Mouse (Mus musculus): Measurements from ENCODE around the gene Wasf2.

GRCm38 (mm10) chr4:133138971-133139370 lies 8.7 kb downstream of the Wasf2 start:
- no peak for TF ChIP-seq ZMIZ1 (IDR thresholded peaks at IDR 0.05; ENCODE audit: low read depth, low read length)
- TF ChIP-seq EP300 (IDR thresholded peaks at IDR 0.05; ENCODE audit: low read length), result no peak
- no peak for TF ChIP-seq TCF12 (IDR thresholded peaks at IDR 0.05; ENCODE audit: low read depth, low read length)
- no peak for TF ChIP-seq POLR2A (IDR thresholded peaks at IDR 0.05; ENCODE audit: low read depth, low read length)
- TF ChIP-seq ZC3H11A (IDR thresholded peaks at IDR 0.05; ENCODE audit: low read depth, low read length), result no peak
- no peak for TF ChIP-seq CTCF (conservative IDR thresholded peaks at IDR 0.05 in 1 of 2, IDR thresholded peaks at IDR 0.05 in 1 of 2; ENCODE audit: low read depth in 2 of 2, low read length in 2 of 2)
- TF ChIP-seq SIN3A (IDR thresholded peaks at IDR 0.05; ENCODE audit: low read length), result no peak
- TF ChIP-seq ZNF384 (IDR thresholded peaks at IDR 0.05; ENCODE audit: low read depth, low read length), result no peak
- no peak for TF ChIP-seq E2F4 (IDR thresholded peaks at IDR 0.05; ENCODE audit: insufficient replicate concordance, low read depth, low read length)
- TF ChIP-seq UBTF (IDR thresholded peaks at IDR 0.05; ENCODE audit: low read depth, low read length), result no peak
- TF ChIP-seq KAT2A (IDR thresholded peaks at IDR 0.05; ENCODE audit: insufficient replicate concordance, low read length), result no peak
- no peak for TF ChIP-seq SMC3 (IDR thresholded peaks at IDR 0.05; ENCODE audit: low read depth, low read length)
- TF ChIP-seq CHD1 (IDR thresholded peaks at IDR 0.05; ENCODE audit: low read depth, low read length), result no peak
- no peak for TF ChIP-seq MAX (IDR thresholded peaks at IDR 0.05; ENCODE audit: low read length)

Measured in CH12.LX (cell line).